Mouse (Mus musculus) MEL (cell line): ENCODE data around the gene Lin7a. TPM values are rescaled to one million over a fixed set of nuclear protein-coding genes. Genes with fewer than 3 reads are reported as not detected.

Source experiments
- DNase-seq: peaks from one replicate; pipeline ENCODE4 v3.0.0; 2011; ENCODE audit warnings: low read depth, low spot score
- H3K27ac ChIP-seq: 2 replicates; pipeline ENCODE4 v1.5.1; 2012; ENCODE audit warnings: low read depth, mild to moderate bottlenecking, control low read depth, low read length, moderate library complexity; ENCODE audit not compliant: control insufficient read depth
- H3K27me3 ChIP-seq, 2 experiments: fragments of 150-350 bp in 1 of 2; sonication (generic) in 1 of 2; 2 replicates each; pipeline ENCODE4 v1.6.1; 2012; ENCODE audit warnings: low read length in 2 of 2, mild to moderate bottlenecking in 2 of 2, improper control_type of control experiment in 1 of 2, moderate library complexity in 1 of 2; ENCODE audit not compliant: insufficient read depth in 2 of 2, control insufficient read depth in 1 of 2
- H3K36me3 ChIP-seq, 2 experiments: 2 replicates each; pipeline ENCODE4 v1.6.1; 2012 to 2014; ENCODE audit warnings: low read length in 2 of 2, improper control_type of control experiment in 1 of 2, inconsistent platforms in 1 of 2, mild to moderate bottlenecking in 1 of 2; ENCODE audit not compliant: insufficient read depth in 2 of 2, control insufficient read depth in 1 of 2
- H3K4me1 ChIP-seq, 2 experiments: fragments of 150-350 bp in 1 of 2; sonication (generic) in 1 of 2; 2 replicates each; pipeline ENCODE4 v1.6.1; 2012; ENCODE audit warnings: low read length in 2 of 2, improper control_type of control experiment in 1 of 2, mild to moderate bottlenecking in 1 of 2; ENCODE audit not compliant: insufficient read depth in 2 of 2, control insufficient read depth in 1 of 2
- H3K4me3 ChIP-seq, 2 experiments: fragments of 150-350 bp in 1 of 2; sonication (generic) in 1 of 2; 2 replicates each; pipeline ENCODE4 v1.5.1; 2012; ENCODE audit warnings: low read depth in 2 of 2, low read length in 2 of 2, mild to moderate bottlenecking in 2 of 2, moderate library complexity in 2 of 2, control low read depth in 1 of 2, improper control_type of control experiment in 1 of 2; ENCODE audit not compliant: control insufficient read depth in 1 of 2, insufficient read depth in 1 of 2
- H3K79me2 ChIP-seq: 2 replicates; pipeline ENCODE4 v1.6.1; 2012; ENCODE audit warnings: mild to moderate bottlenecking, low read length, moderate library complexity; ENCODE audit not compliant: control insufficient read depth, poor library complexity, insufficient read depth
- H3K9ac ChIP-seq: 2 replicates; pipeline ENCODE4 v1.6.1; 2012; ENCODE audit warnings: low read depth, mild to moderate bottlenecking, control low read depth, low read length, moderate library complexity; ENCODE audit not compliant: control insufficient read depth, poor library complexity, severe bottlenecking
- H3K9me3 ChIP-seq: fragments of 150-350 bp; sonication (generic); replicated peaks from 2 replicates; pipeline ENCODE4 v1.6.1; 2012; ENCODE audit warnings: mild to moderate bottlenecking, low read length, improper control_type of control experiment, moderate library complexity; ENCODE audit not compliant: insufficient read depth
- E2F4 ChIP-seq: IDR thresholded peaks from 2 replicates; pipeline ENCODE4 v1.6.1; 2011; ENCODE audit warnings: low read depth, low read length, improper control_type of control experiment, borderline replicate concordance
- EP300 ChIP-seq, 2 experiments: IDR thresholded peaks; 2 replicates each; pipeline ENCODE4 v1.6.1; 2011; ENCODE audit warnings: improper control_type of control experiment in 2 of 2, low read length in 2 of 2, low read depth in 1 of 2, mild to moderate bottlenecking in 1 of 2
- ETS1 ChIP-seq: IDR thresholded peaks from 2 replicates; pipeline ENCODE4 v1.6.1; 2012; ENCODE audit warnings: low read depth, mild to moderate bottlenecking, inconsistent platforms, low read length, improper control_type of control experiment, moderate library complexity
- GATA1 ChIP-seq: IDR thresholded peaks from 2 replicates; pipeline ENCODE4 v1.6.1; 2011; ENCODE audit warnings: low read depth, low read length, improper control_type of control experiment
- MAZ ChIP-seq: IDR thresholded peaks from 2 replicates; pipeline ENCODE4 v1.6.1; 2012; ENCODE audit warnings: low read depth, mild to moderate bottlenecking, inconsistent platforms, low read length, improper control_type of control experiment
- MEF2A ChIP-seq: IDR thresholded peaks from 2 replicates; pipeline ENCODE4 v1.6.1; 2014; ENCODE audit warnings: low read depth, mild to moderate bottlenecking, inconsistent platforms, low read length, improper control_type of control experiment; ENCODE audit not compliant: poor library complexity, insufficient replicate concordance, severe bottlenecking; ENCODE audit errors: extremely low read depth
- MYB ChIP-seq: IDR thresholded peaks from 2 replicates; pipeline ENCODE4 v1.6.1; 2011; ENCODE audit warnings: mild to moderate bottlenecking, low read depth, low read length, improper control_type of control experiment
- POLR2A ChIP-seq, 2 experiments: IDR thresholded peaks; 2 replicates each; pipeline ENCODE4 v1.6.1; 2011 to 2012; ENCODE audit warnings: low read length in 2 of 2, mild to moderate bottlenecking in 2 of 2, control low read depth in 1 of 2, improper control_type of control experiment in 1 of 2, low read depth in 1 of 2, moderate library complexity in 1 of 2; ENCODE audit not compliant: control insufficient read depth in 1 of 2, insufficient read depth in 1 of 2, poor library complexity in 1 of 2
- SIN3A ChIP-seq: IDR thresholded peaks from 2 replicates; pipeline ENCODE4 v1.6.1; 2012; ENCODE audit warnings: low read length, improper control_type of control experiment, inconsistent platforms
- TBP ChIP-seq: IDR thresholded peaks from 2 replicates; pipeline ENCODE4 v1.8.0; 2011; ENCODE audit warnings: low read depth, low read length, improper control_type of control experiment
- TCF12 ChIP-seq: IDR thresholded peaks from 2 replicates; pipeline ENCODE4 v1.6.1; 2014; ENCODE audit warnings: low read depth, mild to moderate bottlenecking, inconsistent platforms, low read length, improper control_type of control experiment, moderate library complexity
- UBTF ChIP-seq: IDR thresholded peaks from 2 replicates; pipeline ENCODE4 v1.6.1; 2012; ENCODE audit warnings: low read depth, mild to moderate bottlenecking, inconsistent platforms, low read length, improper control_type of control experiment, moderate library complexity, borderline replicate concordance; ENCODE audit not compliant: insufficient read depth
- USF1 ChIP-seq: IDR thresholded peaks from 2 replicates; pipeline ENCODE4 v1.6.1; 2014; ENCODE audit warnings: low read depth, mild to moderate bottlenecking, inconsistent platforms, low read length, improper control_type of control experiment, moderate library complexity
- ZC3H11A ChIP-seq: IDR thresholded peaks from 2 replicates; pipeline ENCODE4 v1.6.1; 2012; ENCODE audit warnings: low read depth, mild to moderate bottlenecking, inconsistent platforms, low read length, improper control_type of control experiment
- ZKSCAN1 ChIP-seq: IDR thresholded peaks from 2 replicates; pipeline ENCODE4 v1.6.1; 2012; ENCODE audit warnings: low read depth, mild to moderate bottlenecking, inconsistent platforms, low read length, improper control_type of control experiment, moderate library complexity
- ZMIZ1 ChIP-seq: IDR thresholded peaks from 2 replicates; pipeline ENCODE4 v1.6.1; 2012; ENCODE audit warnings: low read depth, mild to moderate bottlenecking, inconsistent platforms, low read length, improper control_type of control experiment, moderate library complexity
- ZNF384 ChIP-seq: IDR thresholded peaks from 2 replicates; pipeline ENCODE4 v1.6.1; 2012; ENCODE audit warnings: low read depth, mild to moderate bottlenecking, inconsistent platforms, low read length, improper control_type of control experiment
- polyA plus RNA-seq, 2 experiments: library from polyadenylated mRNA; stranded (reverse) in 1 of 2; unstranded in 1 of 2; fragments of >175 nt in 1 of 2; fragments of >200 nt in 1 of 2; gene quantifications; 2 replicates each; pipeline versions ENCODE4 v1.2.1 to v1.2.4; 2012; ENCODE audit warnings: low replicate concordance in 2 of 2, low read depth in 1 of 2; ENCODE audit not compliant: insufficient read length in 2 of 2, insufficient read depth in 1 of 2, missing spikeins in 1 of 2
- total RNA-seq: library from RNA; depleted of rRNA; stranded (reverse); fragments of 300-350 nt; gene quantifications from 2 replicates; pipeline ENCODE4 v1.2.3, GENCODE M21; 2012

Gene Lin7a
- total and polyA plus RNA-seq, 3 experiments, result not detected

DNA sequence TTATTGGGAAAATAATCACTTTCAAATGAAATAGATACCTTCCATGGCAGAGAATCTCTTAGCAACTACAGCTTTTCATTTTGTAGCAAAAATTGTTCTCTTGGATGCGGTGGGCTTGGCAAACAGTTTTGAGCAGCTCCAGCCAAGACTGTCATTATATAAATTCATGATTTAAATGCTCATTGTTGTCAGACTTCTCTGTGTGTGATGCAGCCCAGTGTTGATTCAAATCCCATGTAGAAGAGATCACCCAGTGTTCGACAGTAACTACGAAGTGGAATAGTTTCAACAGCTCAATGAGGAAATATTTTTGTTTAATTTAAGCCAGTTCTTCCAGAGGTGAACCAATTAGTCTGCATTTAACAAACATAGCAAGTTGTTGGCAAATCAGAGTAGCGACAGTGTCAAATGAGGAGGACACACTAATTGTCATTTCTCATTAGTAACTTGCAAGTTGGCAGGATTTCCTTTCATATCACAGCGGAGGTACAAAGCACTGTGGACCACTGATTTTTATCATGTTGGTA is 39.5 kb downstream of the Lin7a start:
- TF ChIP-seq UBTF (no peak), MYB (no peak), ETS1 (no peak), EP300 (IDR thresholded peaks at IDR 0.05; ENCODE audit: low read depth in 1 of 2, low read length in 2 of 2) (no peak), GATA1 (no peak)
- Histone ChIP-seq H3K27ac (no peak overlapping the region), H3K27me3 (no peaks in the 10 kb centered on the region), H3K9me3 (no peaks in the 10 kb centered on the region), H3K36me3 (no peaks in the 10 kb centered on the region), H3K4me1 (no peaks in the 10 kb centered on the region), H3K4me3 (no peak overlapping the region), H3K9ac (no peak overlapping the region), H3K79me2 (no peaks in the 10 kb centered on the region)
- DNase-seq, result no peak

DNA sequence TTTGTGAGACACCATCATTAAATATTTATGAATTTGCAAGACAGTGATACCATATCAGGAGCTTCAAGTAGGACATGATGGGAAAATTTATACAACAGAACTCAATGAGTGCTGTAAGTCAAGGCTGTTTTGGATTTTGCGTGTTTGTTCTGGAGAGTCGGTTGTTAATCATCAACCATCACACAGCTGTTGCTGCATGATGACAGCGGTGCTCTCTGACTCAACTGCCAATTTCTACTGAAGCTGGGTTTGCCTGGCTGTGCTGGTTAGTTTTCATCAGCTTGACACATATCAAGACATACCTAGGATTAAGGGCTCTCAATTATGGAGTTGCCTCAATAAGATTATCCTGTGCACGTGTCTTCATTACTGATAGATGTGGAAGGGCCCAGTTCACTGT is 41.1 kb downstream of the Lin7a start:
- no peaks in the 10 kb centered on the region for H3K9me3 ChIP-seq
- H3K9ac ChIP-seq, result no peak overlapping the region
- H3K27me3 ChIP-seq, result no peaks in the 10 kb centered on the region
- H3K27ac ChIP-seq, result no peak overlapping the region
- no peak for DNase-seq
- no peak overlapping the region for H3K4me3 ChIP-seq
- TF ChIP-seq TCF12 (no peak), USF1 (no peak), GATA1 (no peak), SIN3A (no peak), MAZ (no peak)
- TF ChIP-seq, all 39 proteins: peak for 0
- Histone ChIP-seq H3K4me1 (no peaks in the 10 kb centered on the region), H3K36me3 (no peaks in the 10 kb centered on the region), H3K79me2 (no peaks in the 10 kb centered on the region)

DNA sequence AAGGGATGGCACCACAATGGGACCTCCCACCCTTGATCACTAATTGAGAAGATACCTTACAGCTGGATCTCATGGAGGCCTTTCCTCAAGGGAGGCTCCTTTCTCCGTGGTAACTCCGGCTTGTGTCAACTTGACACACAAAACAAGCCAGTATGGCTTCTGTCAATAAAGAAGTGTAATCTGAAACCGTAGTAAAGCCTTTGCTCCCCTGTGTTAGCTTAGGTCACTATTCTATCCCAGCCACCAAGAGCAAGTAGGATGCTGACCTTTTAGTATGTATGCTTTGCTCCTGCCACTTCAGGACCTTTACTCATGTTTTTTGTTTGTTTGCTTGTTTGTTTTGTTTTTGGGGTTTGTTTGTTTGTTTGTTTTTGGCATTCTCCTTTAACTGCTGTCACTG is 41.9 kb downstream of the Lin7a start:
- Histone ChIP-seq H3K79me2 (no peaks in the 10 kb centered on the region), H3K27me3 (no peaks in the 10 kb centered on the region), H3K4me3 (no peak overlapping the region), H3K4me1 (no peaks in the 10 kb centered on the region), H3K9ac (no peak overlapping the region), H3K36me3 (no peaks in the 10 kb centered on the region), H3K9me3 (no peaks in the 10 kb centered on the region), H3K27ac (no peak overlapping the region)
- TF ChIP-seq MYB (no peak), TBP (no peak), ZMIZ1 (no peak), MEF2A (no peak), MAZ (no peak), ZKSCAN1 (no peak), E2F4 (no peak), UBTF (no peak), ZNF384 (no peak), ZC3H11A (no peak), POLR2A (IDR thresholded peaks at IDR 0.05; ENCODE audit: control insufficient read depth in 1 of 2, insufficient read depth in 1 of 2, low read depth in 1 of 2, low read length in 2 of 2, poor library complexity in 1 of 2) (no peak)
- DNase-seq, result no peak
